Mouse (Mus musculus) natural killer cell, adult 2 months (primary cell): ENCODE data around the gene Ak5.
"Not testable (repeated sequence)": the region's sequence is repeated elsewhere in the genome, so short reads cannot be mapped to it uniquely, and the experiment has no call there.

Experiments used
- DNase-seq, 2 experiments: peaks; one replicate each; pipeline ENCODE4 v3.0.0; 2022; ENCODE audit warnings: low spot score in 2 of 2

The Ak5 gene

DNA sequence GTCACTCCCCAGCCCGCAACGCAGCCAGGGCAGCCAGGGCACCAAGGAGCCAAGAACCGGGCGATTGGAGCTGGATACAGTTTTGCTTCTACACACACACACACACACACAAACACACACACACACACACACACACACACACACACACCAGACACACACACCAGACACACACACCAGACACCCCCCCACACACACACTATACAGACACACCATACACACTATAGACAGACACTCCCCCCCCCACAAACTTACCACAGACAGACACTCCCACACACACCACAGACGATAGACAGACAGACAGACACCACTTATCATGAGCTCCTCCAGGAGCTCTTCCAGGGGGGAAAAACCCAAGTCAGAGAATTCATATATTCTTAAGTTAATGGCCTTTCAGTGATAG, at the start of gene Ak5:
TSS of gene Ak5 (minus strand) at position 122 of the 400 bp plus-strand sequence.
- DNase-seq: no peak

DNA sequence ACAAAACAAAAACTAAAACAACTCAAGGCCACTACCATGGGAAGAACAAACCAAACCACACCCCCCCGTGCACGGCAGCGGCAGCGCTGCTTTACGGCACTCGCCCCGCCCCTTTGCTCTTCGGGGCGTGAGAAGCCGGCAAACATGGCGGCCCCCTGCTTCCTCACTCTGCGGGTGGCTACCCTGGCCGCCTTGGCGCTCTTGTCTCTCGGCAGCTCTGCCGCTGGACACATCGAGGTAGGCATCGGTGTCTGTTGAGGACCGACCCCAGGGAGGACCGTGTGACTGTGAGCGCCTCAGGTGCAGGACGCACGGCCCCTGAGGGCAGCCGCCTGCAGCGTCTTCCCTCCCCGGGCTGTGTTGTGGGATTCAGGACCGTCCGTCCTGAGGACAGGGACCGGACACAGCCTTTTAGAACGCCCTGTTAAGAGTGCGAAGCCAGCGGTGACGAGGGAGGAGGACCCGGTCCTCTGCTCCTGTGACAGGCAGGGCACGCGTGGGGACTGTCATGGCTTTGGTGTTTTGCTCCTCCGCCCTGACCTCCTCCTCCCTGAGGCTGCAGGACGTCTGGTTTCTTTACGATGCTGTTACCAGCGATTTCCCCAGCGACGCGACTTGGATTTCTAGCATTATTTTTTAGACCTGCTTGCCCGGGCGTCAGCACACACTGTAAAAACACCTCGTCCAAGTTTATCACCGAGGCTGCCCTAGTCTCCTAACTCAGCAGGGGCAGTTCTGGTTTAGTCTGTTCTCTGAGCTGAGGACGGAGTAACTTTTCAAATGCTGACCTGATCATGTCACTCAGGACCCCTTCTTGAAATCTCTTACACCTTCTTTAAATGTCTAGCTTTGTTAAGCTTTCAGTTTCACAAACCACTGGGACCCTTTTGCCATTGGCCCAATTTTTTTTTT, 46.1 kb upstream of the Ak5 start, which contains the start of gene Pigk:
TSS of gene Pigk (plus strand) at position 110 of the 912 bp plus-strand sequence.
- peak; percentile 90 to 93 for DNase-seq

DNA sequence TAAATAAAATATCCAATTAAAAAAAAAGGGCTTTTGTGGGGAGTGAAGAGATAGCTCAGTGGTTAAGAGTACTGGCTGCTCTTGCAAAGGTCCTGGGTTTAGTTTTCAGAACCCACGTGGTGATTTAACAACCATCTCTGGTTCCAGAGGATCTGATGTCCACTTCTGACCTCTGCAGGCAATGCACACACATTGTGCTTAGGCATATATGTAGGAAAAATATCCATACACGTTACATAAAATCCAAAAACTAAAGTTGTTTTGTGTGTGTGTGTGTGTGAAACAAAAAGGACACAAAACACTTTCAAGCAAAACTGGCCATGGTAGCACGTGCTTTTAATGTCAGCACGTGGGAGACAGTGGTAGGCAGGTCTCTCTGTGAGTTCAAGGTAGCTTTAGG, 44.8 kb upstream of the Ak5 start:
- DNase-seq: no peak

DNA sequence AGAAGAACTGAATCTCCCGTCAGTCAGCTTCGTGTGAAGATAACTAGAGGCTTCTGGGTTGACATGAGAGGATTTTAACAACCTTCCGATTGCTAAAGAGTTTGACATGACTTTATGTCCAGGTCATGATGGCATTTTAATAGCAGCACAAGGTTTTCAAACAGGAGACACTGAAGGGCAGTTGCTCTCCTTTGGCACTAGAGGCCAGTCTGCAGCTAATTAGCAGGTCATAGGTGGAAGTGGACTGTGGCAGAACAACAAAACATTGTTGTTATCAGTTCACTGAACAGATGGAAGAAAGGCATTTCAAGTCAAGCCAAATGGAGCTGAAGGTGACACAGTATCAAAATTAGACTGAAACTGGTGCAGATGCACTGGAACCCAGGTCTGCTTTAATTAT, 41.8 kb upstream of the Ak5 start:
- DNase-seq: no peak

DNA sequence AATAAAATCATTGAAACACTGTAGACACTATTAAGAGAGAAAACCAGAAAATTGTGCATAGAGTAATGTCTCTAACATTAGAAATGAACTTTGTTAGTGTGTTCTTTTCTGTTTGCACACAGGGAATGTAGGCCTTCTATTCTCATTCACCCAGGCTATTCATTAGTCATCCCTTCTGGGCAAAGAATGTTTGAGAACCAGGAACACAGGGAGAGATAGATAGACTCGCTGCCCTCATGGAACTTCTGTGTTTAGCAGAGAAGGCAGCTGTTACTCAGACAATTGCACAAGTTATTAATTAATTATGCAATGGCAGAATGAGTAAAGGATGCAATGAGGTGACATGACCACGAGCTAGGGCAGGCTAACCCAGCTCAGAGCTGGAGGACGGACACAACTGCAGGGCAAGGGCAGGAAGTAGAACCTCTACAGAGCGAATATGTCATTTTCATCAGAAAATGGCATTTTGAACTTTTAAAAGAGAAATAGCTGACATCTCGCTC, 39.2 kb upstream of the Ak5 start:
- DNase-seq: no peak

DNA sequence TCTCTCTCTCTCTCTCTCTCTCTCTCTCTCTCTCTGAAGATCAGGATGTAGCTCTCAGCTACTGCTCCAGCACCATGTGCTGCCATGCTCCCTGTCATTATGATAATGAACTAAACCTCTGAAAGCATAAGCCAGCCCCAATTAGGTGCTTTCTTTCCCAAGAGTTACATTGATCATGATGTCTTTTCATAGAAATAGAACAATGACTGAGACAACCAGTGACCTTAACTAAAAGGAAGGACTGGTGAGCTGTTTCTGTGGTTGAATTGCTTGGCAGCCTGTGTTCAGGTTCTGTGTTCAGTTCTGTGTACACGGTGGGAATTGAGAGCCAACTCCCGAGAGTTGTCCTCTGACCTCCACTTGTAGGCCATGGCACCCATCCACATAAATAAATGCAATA, 38.7 kb upstream of the Ak5 start:
- DNase-seq: no peak

DNA sequence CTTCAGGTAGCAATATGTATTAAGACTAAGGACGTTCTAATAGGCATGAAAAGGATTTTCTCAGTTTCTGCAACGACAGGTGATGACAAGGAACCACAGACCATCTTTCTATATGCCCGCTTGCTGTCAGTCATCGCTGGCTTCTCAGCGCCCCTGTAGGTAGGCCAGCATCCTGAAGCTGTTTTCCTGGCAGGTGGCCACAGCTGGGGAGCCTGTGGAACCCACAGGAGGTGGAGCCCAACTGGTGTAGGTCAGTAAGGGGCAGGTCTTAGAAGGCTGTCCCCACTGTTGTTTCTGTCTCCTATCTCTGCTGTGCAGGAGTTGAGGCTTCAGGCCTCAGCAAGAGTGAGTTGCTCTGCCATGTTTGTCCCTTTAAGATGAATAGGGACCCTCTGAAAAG, 37.7 kb upstream of the Ak5 start:
- DNase-seq: no peak

DNA sequence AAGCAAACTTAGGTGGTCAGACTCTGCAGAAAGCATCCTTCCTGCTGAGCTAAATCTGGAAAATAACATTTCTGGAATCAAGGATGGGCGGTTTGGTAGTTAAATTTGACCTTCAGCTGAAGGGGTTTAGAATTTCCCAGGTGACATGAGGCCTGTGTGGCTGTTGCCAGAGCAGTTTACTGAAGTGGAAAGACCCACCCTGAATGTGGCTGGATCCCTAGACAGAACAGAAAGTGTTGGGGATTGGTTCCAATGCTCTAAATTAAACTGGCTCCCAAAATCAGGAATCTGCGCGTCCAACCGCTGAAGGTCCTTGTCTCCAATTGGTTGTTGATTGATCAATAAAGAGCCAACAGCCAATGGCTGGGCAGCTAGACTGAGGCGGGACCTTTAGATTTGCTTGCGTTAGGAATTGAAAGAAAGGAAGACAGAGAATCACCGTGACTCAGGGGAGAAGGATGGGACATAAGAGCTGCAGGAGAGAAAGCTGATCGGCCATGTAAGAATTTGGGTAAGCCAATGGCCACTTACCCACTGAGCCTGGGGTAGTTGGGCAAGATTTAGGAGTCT, 34.2 kb upstream of the Ak5 start:
- no peak for DNase-seq

DNA sequence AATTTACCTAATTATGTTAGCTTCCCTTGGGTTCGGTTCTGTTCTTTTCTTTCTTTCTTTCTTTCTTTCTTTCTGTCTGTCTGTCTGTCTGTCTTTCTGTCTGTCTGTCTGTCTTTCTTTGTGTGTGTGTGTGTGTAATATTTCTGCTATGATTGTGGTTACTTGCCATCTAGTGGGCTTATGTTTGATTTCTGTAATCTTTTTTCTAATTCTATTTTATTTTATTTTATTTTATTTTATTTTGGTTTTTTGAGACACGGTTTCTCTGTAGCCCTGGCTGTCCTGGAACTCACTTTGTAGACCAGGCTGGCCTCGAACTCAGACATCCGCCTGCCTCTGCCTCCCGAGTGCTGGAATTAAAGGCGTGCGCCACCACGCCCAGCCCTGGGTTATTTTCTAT, 33.4 kb upstream of the Ak5 start:
- not testable (repeated sequence) for DNase-seq

DNA sequence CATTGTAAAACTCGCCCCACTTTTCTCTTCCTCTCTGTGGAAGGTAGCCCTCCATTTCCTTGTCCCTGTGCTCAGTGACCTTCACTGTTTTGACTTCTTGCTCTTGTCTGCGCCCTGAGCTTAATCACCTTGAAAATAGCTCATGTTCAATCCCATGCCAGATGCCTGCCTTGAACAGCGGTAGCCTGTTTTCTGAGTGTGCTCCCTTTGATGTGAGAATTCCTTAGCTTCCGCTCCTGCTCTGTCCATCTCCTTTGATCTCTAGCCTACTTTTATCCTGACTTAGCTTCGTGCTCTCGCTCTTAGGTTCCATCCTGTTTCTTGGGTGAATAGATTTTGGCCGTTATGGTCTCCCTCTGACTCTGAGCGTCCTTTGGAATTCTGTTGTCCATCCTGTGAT, 31.1 kb upstream of the Ak5 start:
- no peak for DNase-seq

DNA sequence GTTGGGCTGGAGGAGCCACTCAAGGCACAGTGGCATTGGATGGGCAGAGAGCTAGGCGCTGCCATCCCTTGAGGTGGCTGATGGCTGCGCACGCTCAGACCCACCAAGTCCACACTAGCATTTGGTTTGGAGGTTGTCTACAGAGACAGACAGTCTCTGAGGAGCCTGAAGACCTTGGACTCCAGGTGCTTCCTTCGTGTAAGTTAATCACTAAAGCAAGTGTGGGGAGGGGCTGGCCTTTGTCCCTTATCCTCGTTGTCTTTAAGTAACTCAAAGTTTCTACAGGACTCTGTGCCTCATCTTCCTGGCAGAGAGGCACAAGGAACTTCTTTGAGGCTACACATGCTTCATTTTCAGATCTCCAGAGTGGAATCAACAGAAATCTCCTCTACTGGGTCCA, 29.9 kb upstream of the Ak5 start:
- no peak for DNase-seq

DNA sequence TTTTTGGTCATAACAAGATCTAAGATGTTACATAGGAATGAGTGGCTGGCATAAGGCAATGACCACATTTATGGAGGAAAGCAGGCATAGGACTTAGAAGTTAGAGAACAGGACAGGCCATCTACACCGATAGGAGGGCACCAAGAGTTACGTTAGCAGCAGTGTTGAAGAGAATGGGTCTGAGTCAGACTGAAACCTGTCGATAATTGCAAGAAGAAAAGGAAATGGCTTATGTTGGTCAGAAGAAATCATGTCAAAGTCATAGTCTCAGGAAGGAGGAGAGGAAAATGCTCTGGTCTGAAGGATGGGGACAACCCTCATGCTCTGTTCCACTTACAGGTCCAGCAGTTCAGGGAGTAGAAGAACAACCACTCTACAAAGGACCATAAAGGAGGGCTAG, 26.8 kb upstream of the Ak5 start:
- no peak for DNase-seq

DNA sequence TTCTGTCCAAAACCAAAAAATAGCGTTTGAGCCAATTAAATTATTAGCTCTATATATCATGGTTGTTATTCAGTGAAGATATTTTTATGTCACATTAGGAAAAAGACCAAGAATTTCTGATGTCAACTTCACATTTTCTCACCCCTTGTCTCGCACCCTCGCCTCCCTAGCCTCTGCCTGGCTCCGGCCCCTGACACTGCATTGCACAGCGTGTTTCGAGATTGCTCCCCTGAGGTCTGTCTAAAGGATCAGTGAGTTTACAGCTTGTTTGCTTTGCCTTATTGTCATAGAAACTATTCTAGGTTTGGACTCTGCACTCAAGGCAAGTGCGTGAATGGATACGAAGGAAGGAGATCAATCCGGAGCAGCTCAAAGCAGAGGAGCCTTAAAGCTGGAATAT, 20.9 kb upstream of the Ak5 start:
- no peak for DNase-seq

DNA sequence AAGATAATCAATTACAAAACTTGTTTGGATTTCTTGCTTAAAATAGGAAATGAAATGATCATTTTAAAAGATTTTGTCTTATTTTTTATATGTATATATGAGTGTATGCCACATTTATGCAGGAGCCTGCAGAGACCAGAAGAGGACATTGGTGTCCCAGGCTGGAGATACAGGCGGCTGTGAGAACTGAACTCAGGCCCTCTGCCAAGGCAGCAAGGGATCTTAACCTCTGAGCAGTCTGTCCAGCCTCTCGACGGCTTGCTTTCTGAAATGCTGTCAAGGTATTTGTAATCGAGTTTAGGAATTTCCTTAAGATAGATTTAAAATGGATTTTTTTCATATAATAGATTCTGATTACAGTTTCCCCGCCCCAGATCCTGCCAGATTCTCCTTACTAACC, 20.4 kb upstream of the Ak5 start:
- DNase-seq: no peak

DNA sequence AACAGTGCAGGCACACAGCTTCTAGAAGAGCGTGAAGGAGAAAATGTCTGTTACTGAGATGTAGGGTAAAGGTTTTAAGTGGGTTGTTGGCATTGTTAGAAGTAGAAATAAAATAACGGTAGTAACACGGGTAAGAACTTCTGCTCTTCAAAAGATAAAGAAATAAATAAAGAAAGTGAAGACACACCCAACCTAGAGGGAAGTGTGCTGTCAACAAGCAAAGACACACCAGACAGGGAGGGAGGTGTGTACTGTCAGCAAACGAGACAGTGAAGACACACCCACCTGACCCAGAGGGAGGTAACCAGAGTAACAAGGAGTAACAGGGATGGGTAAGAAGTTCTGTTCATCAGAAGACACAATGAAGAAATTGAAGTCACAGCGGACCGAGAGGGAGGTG, 6.5 kb upstream of the Ak5 start:
- no peak for DNase-seq

DNA sequence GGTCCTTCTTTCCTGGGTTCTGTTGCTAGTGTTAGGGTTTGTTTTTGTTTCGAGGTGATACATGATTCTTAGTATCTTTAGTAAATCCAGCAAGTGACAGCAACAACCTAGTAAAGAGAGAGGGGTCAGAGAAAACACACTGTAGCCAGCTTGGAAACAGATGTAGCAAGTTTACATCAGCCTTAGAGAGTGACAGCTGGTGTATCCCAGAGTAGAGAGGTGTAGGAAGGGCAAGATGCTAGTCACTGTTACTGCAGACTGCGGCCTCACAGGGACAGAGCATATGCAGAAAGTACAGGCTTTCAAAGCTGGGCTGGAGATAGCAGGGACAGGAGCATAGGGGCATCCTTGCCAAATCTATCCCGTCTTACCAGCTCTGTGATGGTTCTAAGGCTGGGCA, 1.6 kb upstream of the Ak5 start:
- no peak for DNase-seq

DNA sequence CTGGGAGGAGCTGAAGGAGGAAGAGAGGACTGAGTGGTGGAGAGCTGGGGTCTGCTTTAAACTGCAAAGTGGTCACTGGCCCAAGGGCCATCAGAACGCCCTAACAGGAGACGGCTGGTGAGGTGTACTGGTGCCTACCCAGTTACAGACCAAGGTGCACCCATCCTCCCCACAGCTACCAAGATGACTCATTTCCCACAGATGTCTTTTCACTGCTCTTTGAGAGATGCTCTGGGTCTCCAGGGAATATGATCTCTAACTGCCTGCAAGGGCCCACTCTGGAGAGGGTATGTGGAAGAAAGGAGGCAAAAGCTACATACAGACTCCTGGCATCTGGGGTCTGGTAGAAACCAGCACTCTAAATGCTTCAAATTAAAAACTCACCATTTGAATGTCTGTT, 633 bp upstream of the Ak5 start:
- DNase-seq: no peak

DNA sequence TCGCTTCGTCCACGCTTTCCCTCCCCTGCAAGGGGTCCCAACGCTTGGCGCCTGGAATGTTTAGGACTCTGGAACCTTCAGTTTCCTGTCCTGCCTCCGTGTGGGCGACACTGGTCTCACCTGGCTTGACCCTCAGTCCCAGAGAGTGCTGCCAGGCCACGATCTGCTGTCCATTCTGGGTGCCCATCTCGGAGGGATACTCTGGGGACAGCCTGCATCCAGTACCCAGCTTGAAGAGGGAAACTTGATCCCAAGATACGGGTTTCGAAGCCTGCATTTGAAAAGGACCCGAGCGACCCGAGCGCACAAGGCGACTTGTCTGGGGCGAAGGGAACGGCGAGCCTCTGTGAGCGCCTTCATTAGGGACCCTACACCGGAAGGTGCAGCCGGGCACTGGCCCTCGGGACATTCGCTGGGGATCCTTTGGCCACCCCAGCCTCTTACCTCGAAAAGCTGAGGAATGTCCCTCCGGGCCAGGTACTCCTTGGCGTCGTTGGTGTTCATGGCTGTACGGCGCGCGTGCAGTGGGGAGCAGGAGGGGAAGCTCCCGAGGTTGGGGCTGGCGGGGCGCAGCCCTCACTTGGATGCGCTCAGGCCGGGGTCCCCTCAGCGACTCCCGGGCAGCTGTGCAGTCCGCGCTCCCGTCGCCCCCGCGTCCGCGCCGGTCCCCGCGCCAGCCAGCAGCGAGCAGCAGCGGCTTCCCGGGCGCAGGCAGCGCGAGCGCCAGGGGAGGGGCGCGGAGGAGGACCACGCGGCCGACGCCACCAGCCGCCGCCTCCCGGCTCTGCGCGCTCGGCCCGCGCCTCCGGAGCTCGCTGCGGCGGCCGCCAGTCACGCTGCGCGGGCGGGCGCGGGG, 576 bp downstream of the Ak5 start:
- DNase-seq: no peak

DNA sequence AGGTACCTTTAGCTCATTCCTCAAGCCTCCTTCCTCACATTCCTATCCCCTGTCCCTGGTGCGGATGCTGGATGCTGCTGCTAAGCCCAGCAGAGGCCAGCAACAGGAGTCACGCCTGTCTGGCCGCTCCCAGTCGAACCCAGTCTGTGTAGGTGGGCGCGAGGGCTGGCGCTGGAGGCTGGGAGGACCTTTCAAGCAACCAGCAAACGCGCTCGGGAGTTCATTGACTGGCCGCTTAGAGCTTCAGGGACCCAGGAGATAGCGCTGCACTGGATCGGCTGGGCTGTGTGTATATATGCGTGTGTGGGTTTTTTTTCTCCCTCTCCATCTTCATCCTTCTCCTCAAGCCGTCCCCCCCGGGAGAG, 1.2 kb downstream of the Ak5 start:
- no peak for DNase-seq

DNA sequence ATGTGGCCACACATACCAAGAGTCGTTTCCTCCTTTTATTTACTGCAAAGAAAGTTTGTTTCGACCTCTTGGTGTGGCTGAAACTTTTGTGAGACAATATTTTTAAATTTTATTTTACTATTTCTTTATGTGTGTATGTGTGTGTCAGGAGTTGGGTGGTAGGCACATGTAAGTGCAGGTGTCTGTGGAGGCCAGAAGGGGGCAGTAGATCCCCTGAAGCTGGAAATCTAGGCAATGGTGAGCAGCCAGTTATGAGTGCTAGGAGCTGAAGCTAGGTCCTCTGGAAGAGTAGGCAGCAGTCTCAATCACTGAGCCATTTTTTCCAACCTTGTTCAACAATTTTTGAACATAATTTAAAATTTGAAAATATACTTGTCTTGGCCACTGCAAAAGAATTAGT, 9.6 kb downstream of the Ak5 start:
- no peak for DNase-seq

DNA sequence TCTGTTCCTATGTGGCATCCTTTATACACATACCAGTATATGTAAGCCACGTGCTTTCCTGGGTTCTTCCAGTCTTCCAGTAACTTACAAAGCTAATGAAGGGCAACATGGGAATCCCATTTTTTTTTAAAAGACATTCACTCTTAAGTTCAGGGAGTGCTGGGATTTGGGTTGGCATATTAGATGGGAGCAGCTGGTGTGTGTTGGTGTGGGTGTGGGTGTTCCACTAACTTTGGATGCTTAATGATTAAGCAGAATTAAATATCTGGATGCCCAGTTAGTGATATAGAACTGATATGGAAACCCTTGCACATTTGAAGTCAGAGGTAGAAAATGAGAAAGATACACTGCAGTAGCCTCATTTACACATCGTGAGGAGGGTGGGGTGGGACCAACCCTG, 16.2 kb downstream of the Ak5 start:
- no peak for DNase-seq

DNA sequence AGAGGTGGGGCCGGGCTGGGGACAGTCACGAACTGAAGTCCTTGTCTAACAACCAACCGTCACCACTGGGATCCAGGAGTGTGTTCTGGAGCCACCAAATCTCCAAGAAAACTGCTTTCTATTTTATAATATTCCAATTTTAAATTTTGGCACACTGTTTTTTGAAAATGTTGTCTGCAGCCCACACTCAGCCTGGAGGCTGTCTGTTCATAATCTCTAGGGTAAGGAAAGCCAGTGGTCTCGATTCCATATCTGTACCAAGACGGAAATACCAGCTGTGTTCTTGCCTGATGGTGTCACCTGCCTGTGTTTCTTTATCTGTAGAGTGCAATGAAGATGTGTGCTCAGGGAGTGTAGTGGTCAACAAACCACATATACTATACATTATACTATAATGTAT, 23.6 kb downstream of the Ak5 start:
- no peak for DNase-seq
